Mouse (Mus musculus) megakaryocyte, embryonic 14.5 days (primary cell): ENCODE results near the gene Ddr1.

Experiments
- FLI1 ChIP-seq: IDR thresholded peaks from 2 replicates; pipeline ENCODE4 v1.6.1; 2012; ENCODE audit warnings: low read length, inconsistent platforms, mixed read lengths
- GATA1 ChIP-seq: IDR thresholded peaks from 3 replicates; pipeline ENCODE4 v1.6.1; 2012; ENCODE audit warnings: mixed read lengths, low read length, inconsistent platforms, borderline replicate concordance

- TF ChIP-seq GATA1, result no peak
- TF ChIP-seq FLI1, result no peak
Observed at GRCm38 (mm10) chr17:35742948-35743347, 38.5 kb upstream of the Ddr1 start.
